Mouse (Mus musculus) splenic B cell, adult 2 months (primary cell): ENCODE results near the gene Sf3b5.

Experiments used
- DNase-seq: peaks from one replicate; pipeline ENCODE4 v3.0.0-alpha.2; 2011; ENCODE audit warnings: low read depth, low spot score
- H3K27me3 ChIP-seq: 2 replicates; pipeline ENCODE4 v1.6.1; 2012; ENCODE audit warnings: mild to moderate bottlenecking, low read length, moderate library complexity, mixed read lengths; ENCODE audit not compliant: control insufficient read depth, poor library complexity, insufficient read depth, severe bottlenecking
- H3K36me3 ChIP-seq: 2 replicates; pipeline ENCODE4 v1.6.1; 2012; ENCODE audit warnings: mild to moderate bottlenecking, low read length, moderate library complexity, mixed read lengths; ENCODE audit not compliant: control insufficient read depth, poor library complexity, insufficient read depth, severe bottlenecking

Gene Sf3b5

GRCm38 (mm10) chr10:13028215-13028614, 23.1 kb downstream of the Sf3b5 start:
- Histone ChIP-seq H3K36me3 (no peaks in the 10 kb centered on the region), H3K27me3 (no peaks in the 10 kb centered on the region)
- no peak for DNase-seq

GRCm38 (mm10) chr10:13029416-13029815, 24.3 kb downstream of the Sf3b5 start:
- Histone ChIP-seq H3K27me3 (no peaks in the 10 kb centered on the region), H3K36me3 (no peaks in the 10 kb centered on the region)
- no peak for DNase-seq

DNA sequence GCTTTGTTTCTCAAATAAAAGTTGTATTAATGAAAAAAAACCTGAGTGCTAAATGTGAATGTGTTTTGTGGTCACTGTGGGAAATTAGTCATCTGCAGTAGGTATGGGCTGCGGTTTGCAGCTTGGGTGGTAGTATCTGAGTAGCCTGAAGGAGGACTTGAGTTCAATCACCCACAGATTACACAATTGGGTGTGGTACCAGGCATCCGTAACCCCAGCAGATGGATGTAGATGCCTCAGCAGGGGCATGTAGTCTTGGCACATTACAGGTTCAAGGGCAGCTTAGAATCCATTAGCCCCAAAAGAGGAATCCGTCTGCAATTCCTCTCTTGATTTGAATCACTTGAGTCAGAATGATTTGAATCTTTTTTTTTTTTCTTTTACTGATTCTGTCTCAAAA, 30.1 kb downstream of the Sf3b5 start:
- Histone ChIP-seq H3K36me3 (no peaks in the 10 kb centered on the region), H3K27me3 (no peaks in the 10 kb centered on the region)
- DNase-seq = no peak

GRCm38 (mm10) chr10:13039637-13040174, 34.6 kb downstream of the Sf3b5 start:
- Histone ChIP-seq H3K27me3 (no peaks in the 10 kb centered on the region), H3K36me3 (no peaks in the 10 kb centered on the region)
- DNase-seq = no peak

- no peaks in the 10 kb centered on the region for H3K27me3 ChIP-seq
- no peak for DNase-seq
Observed at GRCm38 (mm10) chr10:13044659-13045058, 39.5 kb downstream of the Sf3b5 start.

DNA sequence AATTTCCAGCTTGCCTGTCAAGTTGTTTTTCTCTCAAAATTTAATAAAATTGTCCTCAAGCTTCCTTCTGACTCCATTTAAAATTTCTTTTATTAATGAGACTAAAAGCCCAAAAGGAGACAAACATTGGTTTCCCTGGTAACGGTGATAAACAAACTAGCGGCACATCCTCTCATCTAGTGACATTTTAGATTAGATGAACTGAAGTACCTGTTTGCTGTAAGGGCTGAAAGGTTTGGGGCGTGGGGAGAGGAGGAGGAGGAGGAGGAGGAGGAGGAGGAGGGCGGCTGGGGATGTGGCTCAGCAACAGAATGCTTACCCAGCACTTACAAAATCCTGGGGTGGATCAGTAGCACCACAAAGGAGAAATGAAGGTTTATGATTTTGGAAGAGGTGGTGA, 42.7 kb downstream of the Sf3b5 start:
- H3K36me3 ChIP-seq = no peaks in the 10 kb centered on the region
- no peak for DNase-seq
- H3K27me3 ChIP-seq = no peaks in the 10 kb centered on the region

More at GRCm38 (mm10) chr10:13044659-13045058, 39.5 kb downstream of the Sf3b5 start:
- no peaks in the 10 kb centered on the region for H3K36me3 ChIP-seq

GRCm38 (mm10) chr10:13056863-13057381, 51.8 kb downstream of the Sf3b5 start:
- Histone ChIP-seq H3K27me3 (no peaks in the 10 kb centered on the region), H3K36me3 (no peaks in the 10 kb centered on the region)
- DNase-seq = no peak
